Mouse (Mus musculus) CD4-positive, CD25-positive, alpha-beta regulatory T cell, adult 4 months (primary cell): Measurements from ENCODE around the gene Gm44596. TPM values are rescaled to one million over a fixed set of nuclear protein-coding genes. Genes with fewer than 3 reads are reported as not detected.
"Not testable (repeated sequence)": the region's sequence is repeated elsewhere in the genome, so short reads cannot be mapped to it uniquely, and the experiment has no call there.

ENCODE experiments used
- ATAC-seq: one replicate; pipeline ENCODE4 v1.8.0; 2017
- polyA plus RNA-seq, 2 experiments: library from polyadenylated mRNA; unstranded; fragments of 100-300 nt; shearing (Covaris generic); gene quantifications; one replicate each; pipeline ENCODE4 v1.2.1; 2017

Gm44596 gene
- polyA plus RNA-seq, 2 experiments from 2014 or later, result not detected

- ATAC-seq, result not testable (repeated sequence)
Observed at GRCm38 (mm10) chr6:128380594-128381167, 5.4 kb downstream of the Gm44596 start.

GRCm38 (mm10) chr6:128381254-128381653, 6.0 kb downstream of the Gm44596 start:
- ATAC-seq, result no peak

DNA sequence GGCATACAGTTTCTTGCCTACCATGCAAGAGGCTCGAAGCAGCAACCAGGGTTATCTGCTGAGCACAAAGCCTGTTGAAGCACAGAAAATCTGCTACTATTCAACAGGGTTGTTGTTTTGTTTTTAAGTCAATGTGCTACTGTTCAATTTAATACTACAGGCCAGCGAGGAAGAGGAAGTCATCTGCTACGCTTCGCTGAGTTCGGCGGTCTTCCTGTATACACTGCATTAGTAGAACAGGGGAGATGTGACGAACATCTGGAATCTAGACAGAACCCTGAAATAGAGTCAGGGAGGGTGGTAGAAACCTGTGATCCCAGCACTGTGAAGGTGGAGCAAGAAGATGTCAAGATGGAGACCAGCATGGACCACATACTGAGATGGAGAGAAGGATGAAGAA, 8.4 kb downstream of the Gm44596 start:
- ATAC-seq, result no peak

GRCm38 (mm10) chr6:128385026-128385425, 9.7 kb downstream of the Gm44596 start:
- ATAC-seq, result no peak

- no peak for ATAC-seq
Observed at GRCm38 (mm10) chr6:128389185-128389584, 13.9 kb downstream of the Gm44596 start.

DNA sequence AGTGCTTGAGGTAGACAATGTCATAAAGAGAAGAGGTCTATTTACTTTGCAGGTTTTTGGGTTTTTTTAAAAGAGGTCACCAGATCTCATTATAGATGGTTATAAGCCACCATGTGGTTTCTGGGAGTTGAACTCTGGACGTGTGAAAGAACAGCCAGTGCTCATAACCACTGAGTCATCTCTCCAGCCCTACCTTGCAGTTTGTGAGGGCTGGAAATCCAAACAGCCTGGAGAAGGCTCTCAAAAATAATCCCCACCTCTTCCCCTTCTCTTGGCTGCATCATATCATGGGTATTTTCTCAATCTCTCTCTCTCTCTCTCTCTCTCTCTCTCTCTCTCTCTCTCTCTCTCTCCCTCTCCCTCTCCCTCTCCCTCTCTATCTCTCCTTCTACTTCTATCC, 15.4 kb downstream of the Gm44596 start:
- ATAC-seq, result no peak

DNA sequence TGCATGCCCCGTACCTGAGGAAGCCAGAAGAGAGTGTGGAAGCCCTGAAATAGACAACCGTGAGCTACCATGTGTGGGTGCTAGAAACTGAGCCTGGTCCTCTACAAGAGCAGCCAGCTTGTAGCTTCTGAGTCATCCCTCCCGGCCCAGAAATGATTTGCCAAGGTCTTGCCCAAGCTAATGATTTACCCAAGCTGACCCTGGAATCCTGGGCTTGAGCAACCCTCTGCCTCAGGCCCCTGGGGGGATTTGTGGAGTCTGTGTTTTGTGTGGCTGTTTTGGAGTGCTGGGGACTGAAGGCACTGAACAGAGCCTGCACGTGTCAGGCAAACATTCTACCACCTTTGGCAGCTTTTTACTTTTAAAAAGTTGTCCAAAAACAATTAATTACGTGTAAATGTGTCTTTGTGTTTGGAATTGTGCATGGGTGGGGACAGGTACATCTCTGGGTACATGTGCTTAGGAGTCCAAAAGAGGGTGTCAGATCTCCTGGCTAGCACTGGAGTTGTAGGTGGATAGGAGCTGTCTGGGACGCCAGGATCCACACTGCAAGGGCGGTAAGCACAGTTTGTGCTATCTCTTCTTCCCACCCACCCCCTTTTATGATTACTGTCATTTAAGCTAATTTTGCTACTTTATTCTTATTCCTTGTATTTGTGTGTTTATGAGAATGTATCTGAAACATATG, 22.4 kb downstream of the Gm44596 start:
- no peak for ATAC-seq

- ATAC-seq, result no peak
Observed at GRCm38 (mm10) chr6:128398996-128399395, 23.7 kb downstream of the Gm44596 start, which contains the start of gene Nrip2. Gene Nrip2 (plus strand): TSS chr6:128399296.

DNA sequence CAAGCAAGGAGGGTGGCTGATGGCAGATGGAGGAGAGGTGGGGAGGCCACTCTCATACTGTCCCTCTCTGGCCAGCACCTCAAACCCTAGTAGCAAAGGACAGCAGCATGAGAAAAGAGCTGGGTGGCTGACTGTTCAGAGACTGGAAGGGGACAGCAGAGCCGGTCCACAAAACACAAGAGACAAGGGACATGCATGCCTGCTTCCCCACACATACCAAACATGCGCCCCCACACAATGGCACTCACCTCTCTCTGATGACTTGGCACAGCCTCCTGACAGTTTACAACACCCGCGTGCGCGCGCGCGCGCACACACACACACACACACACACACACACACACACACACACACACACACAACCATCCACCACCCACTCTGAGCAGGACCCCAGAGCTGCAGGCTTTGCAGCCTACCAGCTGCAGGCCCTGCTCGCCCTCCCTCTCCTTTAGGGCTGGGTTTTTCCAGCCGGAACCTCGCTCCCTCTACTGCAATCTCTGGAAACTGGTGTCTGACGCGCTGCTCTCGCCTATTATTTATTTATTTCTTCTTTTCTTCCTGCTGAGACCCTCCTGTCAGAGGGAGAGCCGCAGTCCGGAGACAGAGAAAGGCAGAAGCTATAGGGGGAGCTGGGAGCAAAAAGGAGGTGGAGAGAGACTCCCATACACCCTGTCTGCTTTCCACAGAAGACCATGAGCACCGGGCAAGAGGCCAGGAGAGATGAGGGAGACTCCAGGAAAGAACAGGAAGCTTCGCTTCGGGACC, 24.3 kb downstream of the Gm44596 start:
- no peak for ATAC-seq

GRCm38 (mm10) chr6:128404708-128405107, 29.4 kb downstream of the Gm44596 start:
- no peak for ATAC-seq

GRCm38 (mm10) chr6:128408544-128409125, 33.3 kb downstream of the Gm44596 start:
- no peak for ATAC-seq

DNA sequence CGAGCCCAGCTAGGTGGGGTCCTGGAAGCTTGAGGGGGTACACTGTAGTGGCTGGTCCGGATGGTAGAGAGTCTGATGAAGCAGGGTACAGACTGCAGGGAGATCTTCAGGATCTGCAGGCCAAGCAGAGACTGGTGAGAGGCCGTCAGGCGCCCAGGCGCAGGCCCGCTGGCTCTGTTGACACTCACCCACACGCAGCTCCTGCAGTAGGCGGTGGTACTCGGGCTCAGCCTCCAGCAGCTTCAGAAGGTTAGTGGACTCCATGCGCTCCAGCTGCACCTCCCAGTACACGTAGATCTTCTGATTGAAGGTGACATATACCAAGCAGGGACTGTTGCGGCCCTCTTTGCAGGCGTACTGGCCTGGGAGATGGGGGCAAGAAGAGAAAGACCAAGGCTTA, 35.0 kb downstream of the Gm44596 start:
- ATAC-seq, result no peak

- peak; percentile 86 for ATAC-seq
Observed at GRCm38 (mm10) chr6:128411115-128411514, 35.8 kb downstream of the Gm44596 start.

GRCm38 (mm10) chr6:128416169-128416568, 40.9 kb downstream of the Gm44596 start:
- ATAC-seq, result no peak

GRCm38 (mm10) chr6:128418076-128418475, 42.8 kb downstream of the Gm44596 start:
- no peak for ATAC-seq

GRCm38 (mm10) chr6:128421036-128421435, 45.7 kb downstream of the Gm44596 start:
- ATAC-seq, result no peak

DNA sequence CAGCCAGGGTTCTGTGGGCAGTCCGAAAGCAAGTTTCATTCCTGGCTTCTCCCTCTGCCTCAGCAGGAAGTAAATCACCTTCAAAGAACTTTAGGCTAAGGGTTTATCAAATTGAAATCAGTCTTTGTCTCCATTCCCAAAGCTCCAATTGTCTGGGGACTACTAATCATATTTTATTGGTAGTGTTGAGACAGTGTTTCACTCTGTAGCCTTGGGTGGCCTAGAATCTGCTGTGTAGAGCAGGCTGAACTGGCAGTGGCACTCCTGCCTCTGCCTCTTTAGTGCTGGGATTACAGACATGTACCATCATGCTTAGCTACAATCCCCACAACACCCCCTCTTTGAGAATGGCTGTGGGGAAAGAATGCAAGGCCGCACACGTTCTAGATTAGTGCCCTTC, 46.2 kb downstream of the Gm44596 start:
- ATAC-seq, result no peak

DNA sequence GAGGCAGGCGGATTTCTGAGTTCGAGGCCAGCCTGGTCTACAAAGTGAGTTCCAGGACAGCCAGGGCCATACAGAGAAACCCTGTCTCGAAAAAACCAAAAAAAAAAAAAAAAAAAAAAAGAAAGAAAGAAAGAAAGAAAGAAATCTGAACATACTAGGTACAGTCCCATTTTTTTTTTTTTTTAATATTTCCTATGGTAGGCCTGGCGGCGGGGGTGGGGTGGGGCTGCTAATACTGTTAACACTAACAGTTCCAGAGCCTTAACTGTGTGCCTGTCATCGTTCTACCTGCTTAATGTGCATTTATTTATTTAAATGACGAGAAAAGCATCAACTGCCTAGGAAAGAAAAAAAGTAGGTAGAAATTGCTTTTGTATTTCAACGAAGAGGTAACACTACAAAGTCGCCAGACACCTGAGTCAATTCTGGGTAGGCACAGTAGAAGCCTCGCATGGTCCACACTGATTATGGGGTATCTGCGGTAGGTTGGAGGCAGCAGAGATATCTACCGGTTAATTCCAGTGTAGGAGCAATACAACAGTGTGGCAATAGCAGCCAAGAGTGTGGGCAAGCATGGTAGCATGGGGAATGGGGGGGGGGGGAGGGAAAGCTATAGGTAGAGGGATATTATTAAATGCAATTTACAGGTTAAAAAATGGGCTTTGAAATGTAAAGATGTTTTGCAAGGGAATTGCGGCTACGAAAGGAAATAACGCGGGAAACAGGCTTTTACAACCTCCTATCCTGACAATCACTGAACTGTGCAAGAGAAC, 48.4 kb downstream of the Gm44596 start:
- no peak for ATAC-seq

GRCm38 (mm10) chr6:128424269-128425019, 49.1 kb downstream of the Gm44596 start, which contains the start of gene Itfg2:
Gene Itfg2 (minus strand): TSS chr6:128424931.
- ATAC-seq, result peak; percentile 93

DNA sequence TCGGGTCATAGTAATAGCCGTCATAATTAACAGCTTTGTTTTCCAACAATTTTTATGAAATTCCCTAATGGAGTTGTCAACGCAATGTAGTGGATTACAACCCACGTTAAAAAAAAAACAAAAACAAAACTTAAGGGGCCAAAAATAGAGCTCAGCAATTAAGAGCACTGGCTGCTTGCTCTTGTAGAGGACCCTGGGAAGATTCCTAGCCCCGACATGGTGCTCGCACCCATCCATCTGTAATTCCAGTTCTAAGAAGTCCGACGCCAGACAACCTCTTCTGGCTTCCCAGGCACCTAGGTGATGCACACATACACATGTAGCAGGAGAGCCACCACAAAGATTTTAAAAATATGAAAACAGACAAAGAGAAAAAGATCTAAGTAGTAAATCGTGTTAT, 49.7 kb downstream of the Gm44596 start:
- peak; percentile 2 for ATAC-seq

DNA sequence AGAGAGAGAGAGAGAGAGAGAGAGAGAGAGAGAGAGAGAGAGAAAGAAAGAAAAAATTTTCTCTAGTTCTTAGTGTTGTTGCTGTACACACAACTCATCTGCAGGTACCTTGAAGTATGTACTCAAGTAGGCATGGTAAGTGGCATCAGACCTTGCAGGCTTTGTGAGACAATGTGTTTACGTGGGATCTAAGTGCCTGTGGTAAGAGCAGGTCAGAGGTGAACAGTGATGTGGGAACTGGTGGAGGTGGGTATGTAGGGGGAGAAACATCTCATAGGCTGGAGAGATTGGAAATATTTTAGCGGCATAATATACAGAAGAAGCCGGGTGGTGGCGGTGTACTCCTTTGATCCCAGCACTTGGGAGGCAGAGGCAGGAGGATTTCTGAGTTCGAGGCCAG, 52.3 kb downstream of the Gm44596 start:
- no peak for ATAC-seq

- ATAC-seq, result no peak
Observed at GRCm38 (mm10) chr6:128429300-128429699, 54.0 kb downstream of the Gm44596 start.
